Mouse (Mus musculus) CD8-positive naive resting alpha-beta T cell, adult 2 months (primary cell): ENCODE data around the gene 1110008P14Rik.

Experiments used
- DNase-seq, 2 experiments: peaks; one replicate each; pipeline ENCODE4 v3.0.0; 2022; ENCODE audit warnings: low read depth in 2 of 2, low spot score in 2 of 2

The 1110008P14Rik gene

DNA sequence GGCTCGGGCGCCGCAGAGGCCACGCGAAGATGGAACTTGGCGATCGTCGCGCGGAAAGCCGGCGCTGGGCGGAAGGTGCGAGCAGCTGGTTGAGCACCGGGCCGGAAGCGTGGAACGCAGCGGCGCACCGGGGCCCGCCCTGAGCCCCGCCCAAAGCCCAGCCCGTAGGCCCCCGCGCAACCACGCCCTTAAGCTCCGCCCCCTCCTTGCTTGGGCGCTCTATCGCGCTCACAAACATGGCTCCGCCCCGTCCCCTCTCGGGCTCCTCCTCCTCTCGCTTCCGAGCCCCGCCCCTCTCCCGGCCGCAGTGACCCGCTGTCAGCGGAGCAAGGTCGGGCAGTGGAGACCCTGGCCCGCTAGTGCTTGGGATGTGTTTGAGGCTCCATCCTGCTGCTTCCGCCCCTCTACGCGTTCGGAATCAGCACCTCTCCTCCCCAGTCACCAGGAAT is at the start of gene 1110008P14Rik:
1110008P14Rik (minus strand) TSS at position 164 of the 449 bp plus-strand sequence.
- DNase-seq, result peak; percentile 81 to 91

DNA sequence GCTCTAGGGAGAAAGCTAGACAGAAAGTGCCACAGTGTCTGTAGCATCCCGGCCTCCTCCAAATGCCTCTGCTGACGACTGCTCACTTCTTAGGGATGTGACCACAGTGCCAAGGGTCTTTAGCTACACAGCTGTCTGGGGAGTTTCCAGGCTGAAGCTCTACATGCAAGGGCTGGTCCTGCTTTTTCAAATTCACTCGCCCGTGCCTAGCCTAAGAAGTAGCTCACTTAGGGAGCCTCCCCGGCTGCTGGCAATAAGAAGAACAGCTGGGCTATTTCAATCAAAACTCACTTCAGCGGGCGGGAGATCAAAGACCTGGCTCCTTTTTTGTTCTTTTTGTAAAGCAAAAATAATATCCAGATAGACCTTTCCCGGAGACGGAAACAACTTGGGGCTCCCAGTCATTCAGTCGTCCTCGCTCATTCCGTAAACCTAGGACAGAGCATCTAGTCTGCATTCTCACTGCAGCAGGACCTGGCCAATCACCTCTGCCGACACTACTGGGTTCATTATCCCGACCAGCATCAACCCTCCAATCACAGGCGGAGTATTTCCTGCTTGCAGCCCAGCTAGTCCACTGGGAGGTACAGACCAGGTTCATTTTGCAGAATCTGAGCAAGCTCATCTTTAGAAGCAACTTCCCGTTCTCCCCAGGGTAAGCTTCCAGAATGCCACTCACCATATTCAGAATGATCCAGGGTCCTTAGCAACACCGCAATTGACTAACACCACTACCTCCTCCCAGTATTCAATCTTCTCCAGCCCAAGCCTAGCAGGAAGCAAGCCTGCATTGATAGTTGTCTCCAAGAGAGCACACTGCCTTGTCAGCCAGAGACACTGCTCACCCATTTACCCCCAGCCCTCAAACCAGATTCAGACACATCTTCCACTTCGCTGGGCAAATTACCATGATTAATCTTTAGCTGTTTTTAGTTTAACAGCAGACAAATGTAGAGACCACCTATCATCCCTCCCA is 49.3 kb upstream of the 1110008P14Rik start:
- DNase-seq, result no peak

DNA sequence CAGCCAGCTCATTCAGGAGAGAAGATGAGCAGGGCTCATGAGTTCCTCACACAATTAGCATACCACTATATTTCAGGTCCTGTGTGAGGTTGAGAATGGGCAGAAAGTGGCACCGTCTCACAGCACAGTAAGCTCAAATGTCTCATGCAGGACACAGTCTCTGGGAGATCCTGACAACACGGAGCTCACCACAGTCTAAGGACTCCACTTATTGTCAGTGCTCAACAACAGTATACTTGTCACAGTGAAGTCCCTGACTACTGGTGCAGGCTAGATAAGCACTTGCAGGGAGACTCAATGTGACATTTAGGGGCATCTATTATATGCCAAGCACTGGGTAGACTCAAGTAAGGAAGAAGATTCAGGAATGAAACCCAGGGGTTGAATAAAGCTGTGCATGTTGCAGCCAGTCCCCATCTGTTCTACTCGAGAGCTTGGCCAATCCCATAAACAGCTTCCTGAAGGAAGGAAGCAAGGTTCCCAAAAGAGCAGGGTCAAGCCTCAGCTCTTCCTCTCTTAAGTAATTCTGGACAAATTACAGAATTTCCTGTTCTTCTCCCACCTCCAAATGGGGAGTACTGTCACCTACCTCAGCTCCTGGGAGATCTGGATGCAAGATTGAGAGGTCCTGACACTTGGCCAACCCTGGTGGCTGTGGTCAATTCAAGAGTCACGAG is 47.6 kb upstream of the 1110008P14Rik start:
- DNase-seq, result no peak

DNA sequence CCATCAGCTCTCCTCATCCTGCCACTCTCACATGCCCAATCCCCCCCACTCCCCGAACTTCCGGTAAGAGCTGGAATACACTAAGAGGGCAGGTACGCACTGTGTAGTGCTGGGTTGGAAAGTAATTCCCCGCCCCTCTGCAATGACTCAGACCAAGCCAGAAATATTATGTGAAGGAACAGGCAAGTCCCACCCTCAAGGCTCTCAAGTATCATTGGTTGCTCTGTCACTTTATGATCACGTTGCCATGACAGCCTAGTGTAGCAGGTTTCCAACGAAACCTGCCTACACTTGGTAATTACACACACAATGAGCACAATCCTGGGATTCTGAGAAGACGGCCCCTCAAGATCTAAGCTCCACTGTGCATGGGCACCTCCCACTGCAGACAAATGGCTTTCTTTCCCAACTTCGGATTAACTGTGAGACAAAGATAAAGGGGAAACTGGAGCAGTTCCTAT is 46.6 kb upstream of the 1110008P14Rik start:
- no peak for DNase-seq

DNA sequence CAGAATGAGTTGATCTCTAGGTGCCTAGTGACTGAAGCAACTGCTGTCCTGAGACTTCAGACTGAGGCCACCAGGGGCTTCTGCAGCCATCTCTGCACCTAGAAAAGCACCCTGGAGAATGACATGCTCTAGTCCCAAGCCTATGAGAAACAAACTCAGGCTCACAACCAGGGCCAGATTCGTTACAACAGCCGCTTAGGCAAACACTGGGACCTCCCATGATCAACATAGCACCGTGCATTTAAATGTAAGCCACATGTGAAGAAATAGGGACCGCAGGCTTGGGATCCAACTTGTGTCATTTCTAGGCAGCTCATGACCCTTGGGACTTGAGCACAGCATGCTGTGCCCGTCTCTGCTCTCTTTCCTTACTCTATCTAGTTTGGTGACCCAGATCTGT is 46.0 kb upstream of the 1110008P14Rik start:
- DNase-seq, result no peak

DNA sequence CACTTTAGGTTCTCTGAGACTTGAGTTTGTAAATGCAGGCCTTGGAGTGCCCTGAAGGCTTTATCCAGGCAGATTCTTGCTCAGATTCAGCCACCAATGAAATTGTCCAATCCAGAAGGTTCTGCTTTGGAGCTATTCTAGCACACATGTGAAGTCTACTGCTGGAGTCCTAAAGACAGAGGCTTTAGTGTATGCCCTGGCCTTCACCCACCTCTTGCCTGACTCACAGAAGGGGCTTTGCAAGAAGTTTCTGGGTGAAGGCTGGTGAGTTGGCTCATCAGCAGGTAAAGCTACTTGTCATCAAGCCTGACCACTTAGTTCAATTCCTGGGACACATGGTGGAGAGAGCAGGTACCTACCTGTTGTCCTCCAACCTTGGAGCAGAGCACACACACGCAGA is 44.4 kb upstream of the 1110008P14Rik start:
- DNase-seq, result no peak

DNA sequence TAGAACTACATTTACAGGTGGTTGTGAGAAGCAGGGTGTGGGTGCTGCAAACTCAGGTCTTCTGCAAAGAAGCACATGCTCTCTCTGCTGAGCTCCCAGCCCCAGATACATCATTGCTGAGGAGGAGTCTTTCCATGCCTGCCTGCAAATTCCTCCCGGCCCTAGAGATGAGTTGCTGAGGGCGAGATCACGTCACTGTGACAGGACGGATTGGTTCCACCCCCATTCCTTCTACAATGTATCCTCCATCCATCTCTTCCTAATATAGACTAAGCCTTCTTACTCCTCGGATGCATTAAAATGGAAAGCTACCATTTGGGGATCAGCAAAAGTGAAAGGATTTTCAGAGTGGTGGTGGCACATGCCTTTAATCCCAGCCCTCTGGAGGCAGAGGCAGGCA is 43.8 kb upstream of the 1110008P14Rik start:
- no peak for DNase-seq

DNA sequence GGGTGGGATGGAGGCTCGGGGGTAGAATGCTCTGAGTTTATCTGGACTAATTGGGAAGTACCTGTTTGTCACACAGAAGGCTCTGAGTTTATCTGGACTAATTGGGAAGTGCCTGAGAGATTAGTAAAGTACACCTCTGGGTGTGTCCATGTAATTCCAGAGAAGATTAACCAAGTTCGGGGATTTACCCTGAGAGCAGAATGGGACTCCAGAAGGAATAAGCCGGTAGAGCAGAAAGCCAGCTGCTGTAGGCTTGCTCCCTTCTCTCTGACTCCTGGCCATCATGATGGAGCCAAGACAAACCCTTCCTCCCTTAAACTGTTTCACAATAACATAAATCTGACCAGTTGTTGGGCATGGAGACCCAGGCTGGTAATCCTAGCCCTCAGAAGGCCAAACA is 43.1 kb upstream of the 1110008P14Rik start:
- no peak for DNase-seq

DNA sequence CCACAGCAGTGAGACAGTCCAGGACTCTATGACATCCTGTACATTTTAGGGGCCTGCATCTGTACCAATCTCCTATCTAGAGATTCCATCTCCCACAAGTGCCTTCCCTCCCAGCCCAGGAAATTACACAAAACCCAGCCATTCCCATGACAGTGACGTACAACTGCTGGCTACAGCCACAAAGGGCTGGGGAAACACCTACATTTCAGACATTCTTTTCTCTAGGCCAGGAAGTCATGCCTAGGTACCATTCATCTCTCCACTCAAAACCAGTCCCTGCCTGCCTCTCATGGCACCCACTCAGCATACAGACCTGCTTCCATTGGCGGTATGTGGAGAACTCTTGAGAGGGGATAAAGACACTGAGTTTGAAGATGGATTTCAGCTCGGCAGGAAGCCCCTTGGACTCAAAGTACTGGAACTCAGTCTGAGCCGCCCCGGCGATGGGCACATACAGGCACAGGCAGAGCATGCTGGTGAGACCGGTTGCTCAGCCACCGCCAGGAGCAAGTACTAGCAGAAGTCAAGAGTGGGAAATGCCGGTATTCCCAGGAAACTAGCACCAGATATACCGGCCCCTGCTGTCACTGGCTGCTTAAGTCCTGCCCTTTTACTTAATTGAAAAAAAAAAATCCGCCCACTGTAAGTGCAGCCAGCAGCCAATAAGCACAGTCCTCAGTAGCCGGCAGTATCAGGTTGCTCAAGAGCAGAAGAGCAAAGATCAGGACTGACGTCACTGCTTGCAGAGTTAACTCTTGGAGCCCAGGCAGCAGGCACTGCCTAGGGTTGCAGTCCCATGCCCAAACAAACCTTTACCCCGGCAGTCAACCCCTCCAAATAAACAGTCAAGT is 42.0 kb upstream of the 1110008P14Rik start:
- no peak for DNase-seq

DNA sequence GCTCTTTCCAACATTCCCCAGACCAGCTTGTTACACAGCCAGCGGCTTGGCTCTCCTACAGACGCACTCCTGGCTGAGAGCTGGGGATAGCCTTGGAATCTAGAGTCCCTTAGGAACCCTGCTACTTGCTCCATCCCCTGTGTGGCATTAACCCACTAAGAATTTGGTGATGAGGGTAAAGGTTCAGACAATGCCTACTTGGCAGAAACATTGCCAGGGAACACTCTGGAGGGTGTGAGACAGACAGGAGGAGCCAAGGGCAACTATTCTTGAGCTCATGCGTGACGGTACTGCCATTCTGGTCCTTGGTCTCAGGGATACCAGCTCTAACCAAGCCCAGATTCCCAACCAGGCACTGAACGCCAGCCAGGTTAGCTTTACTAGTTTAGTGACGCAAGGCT is 40.1 kb upstream of the 1110008P14Rik start:
- no peak for DNase-seq

DNA sequence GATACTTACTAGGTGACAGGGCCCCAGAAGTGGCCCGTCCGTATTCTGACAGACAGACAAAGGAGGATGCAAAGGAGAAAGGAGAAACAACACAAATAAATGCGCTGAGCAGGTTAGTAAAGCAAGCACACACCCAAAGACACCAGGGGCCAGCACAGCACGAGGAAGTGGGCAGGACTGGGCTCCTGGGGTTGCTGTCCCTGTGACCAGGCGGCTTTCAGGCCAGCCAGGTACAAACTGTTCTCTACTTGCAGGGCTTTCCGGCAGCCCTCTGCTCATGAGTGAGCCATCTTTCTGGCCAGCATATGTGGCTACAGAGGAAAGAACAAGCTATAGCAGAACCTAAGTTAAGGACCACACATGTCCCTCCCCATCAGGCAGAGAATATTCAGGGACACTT is 38.9 kb upstream of the 1110008P14Rik start:
- no peak for DNase-seq

DNA sequence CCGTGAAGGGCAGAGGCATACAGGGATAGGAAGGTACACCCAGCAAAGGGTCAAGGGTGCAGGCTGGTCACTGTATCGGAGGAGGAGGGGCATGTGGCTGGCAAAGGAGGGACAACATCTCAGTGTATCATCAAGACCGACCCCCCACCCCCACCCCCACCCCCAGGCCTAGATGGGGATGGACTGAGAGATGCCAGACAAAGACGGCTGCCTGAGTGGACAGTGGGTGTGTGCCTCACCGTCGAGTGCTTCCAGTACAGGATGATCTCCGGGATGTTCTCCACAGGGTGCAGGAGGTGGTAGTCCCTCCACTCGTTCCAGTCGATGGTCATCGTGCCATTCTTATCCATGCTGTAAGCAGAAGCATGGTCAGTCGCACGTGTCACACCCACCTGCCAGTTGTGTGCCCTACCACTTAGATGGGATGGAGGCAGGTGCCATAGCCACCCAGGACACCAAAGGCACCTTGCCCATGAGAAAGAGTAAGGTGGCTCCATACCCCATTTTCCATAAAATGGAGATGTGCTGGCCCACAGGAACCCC is 38.4 kb upstream of the 1110008P14Rik start:
- no peak for DNase-seq

DNA sequence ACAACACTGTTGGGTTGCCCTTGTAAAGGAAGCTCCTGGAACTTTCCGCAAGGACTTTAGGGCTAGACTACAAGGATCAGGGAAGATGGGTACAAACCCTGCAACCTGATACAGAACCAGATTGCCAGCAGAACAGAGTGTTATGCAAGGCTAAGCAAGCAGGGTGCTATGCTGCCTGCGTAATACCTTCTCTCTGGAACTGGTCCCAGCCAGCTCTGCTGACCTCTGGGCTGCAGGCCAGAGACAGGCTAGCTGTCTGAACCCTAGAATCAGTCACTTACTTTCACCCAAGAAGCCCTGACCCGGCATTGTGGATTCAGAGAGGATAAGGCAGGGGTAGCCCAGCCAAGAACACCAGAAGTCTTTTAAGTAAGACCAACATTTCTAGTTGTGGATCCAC is 37.6 kb upstream of the 1110008P14Rik start:
- no peak for DNase-seq

DNA sequence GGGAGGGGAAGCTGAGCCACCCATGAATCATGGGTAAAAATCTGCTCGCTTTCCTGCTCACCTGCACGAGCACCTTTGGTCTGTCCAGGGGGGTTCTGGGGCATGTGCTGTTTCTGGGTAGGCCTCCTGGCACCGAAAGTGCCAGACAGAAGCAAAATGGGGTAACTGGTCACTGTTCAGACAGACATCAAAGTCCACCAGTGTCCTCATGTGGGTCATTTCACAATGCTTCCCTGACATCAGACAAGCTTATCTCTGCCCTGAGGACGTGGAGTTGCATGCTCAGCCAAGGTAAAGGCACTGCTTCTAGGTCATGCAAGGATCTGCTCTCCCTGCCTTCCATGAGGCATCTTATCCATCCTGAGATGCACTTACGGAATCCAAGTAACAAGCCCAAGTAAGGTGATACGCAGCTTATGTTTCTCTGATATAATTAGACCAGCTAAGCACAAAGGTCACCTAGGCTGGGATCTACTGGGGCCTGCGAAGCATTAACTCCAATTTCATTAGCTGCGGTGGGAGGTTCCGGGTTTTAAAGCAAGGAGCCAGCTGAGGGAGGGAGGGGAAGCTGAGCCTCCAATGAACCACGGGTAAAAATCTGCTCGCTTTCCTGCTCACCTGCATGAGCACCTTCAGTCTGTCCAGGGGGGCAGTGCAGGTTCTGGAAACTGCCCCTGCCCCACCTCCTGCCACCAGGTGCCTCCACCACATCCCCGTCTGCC is 36.9 kb upstream of the 1110008P14Rik start:
- DNase-seq, result no peak

DNA sequence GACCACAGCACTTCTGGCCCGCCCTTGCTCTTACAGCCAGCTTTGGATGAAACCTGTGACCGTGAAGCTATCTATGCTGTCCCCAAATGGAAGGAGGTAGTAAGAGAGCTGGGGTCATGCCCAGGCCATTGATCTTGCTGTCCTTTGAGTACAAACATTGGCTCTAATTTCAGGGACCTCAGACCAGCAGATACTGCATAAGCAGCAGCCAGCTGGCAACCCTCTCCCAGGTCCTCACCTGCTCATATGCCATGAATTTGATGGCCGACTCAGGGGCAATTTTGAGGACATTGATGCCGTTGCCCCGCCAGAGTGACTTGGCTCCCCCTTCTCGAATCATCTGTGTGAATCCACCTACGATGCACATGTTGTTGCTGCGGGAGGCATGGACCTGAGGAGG is 35.7 kb upstream of the 1110008P14Rik start:
- DNase-seq, result no peak

DNA sequence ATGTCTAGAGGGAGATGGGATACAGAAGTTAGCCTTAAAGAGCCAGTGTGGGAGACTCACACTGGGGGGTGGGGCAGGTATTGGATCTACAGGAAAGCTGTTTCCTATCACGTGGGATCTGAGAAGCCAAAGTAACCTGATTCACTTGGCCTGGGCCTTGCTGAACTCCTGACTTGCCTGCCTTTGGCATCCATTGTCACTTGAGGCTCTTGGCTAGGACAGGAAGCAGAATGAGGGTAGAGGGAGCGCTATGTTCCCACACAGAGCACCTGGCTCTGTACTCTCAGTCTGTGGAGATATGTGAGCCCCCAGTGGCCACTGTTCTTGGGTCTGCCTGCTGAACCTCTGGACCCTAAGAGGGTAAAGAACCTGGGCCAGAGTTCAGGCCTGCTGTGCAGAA is 34.8 kb upstream of the 1110008P14Rik start:
- no peak for DNase-seq

DNA sequence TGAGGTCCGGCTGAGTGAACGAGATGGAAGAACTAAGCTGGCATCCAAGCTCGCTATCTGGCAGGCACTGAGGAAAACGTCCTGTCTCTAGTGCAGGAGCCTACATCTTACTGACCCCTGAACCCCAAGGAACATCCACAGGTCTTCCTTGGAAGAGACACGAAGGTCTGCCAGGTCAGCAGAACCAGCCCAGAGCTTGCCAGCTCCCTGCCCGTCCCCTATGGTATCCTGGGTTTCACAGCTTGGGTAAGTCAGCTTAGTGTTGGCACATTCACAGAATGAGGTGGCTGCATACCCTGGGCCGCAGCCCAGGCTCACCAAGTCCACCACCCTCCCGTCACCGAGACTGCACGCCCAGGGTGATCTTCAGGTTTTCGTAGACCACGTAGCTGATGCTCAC is 34.1 kb upstream of the 1110008P14Rik start:
- DNase-seq, result no peak

DNA sequence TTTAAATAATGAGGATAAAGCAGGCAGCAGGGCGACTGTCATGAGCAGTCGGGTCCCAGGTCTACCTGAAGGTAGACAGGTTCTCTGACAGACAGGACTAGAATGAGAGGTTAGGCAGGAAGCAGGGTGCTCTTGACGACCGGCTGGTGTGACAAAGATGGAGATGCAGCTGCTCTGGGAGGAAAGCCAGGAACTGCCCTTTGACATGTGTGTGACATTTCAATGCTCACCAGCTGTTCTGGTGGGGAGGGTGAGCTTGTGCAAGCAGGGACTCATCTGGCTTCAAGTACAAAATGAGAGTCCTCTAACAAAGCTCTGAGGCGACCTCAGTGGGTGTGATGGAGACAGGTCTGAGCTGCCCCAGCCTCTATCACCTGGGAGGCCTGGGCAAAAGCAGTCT is 32.2 kb upstream of the 1110008P14Rik start:
- DNase-seq, result no peak

DNA sequence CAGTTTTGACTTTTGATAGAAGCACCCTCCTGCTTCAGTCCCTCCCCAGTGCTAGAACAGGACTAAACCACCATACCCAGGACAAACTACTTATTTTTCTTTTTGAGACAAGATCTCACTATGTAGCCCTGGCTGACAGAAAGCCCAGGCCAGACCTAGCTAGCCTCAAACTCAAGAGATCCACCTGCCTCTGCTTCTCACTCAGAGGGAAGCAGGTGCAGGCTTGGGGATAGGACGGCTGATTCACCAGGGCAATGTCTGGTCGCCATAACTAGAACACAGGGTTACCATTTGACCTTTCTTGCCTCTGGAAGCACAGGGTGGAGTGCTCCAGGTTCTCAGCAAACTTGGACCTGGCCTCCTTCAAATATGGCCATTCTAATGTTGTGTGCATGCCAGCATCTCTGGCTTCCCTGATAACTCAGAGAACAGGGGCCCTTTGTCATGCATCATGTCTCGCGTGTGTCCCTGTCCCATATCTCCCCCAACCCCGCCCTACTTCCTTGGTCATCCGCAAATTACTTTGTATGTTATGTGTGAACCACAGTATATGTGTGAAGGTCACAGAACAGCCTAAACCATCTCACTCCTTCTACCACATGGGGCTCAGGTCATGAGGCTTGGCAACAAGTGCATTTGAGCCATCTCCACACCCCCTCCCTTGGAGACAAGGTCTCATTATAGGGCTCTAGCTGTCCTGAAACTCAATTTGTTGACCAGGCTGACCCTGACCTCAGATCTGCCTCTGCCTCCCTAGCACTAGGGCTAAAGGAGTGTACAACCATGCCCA is 31.2 kb upstream of the 1110008P14Rik start:
- no peak for DNase-seq

DNA sequence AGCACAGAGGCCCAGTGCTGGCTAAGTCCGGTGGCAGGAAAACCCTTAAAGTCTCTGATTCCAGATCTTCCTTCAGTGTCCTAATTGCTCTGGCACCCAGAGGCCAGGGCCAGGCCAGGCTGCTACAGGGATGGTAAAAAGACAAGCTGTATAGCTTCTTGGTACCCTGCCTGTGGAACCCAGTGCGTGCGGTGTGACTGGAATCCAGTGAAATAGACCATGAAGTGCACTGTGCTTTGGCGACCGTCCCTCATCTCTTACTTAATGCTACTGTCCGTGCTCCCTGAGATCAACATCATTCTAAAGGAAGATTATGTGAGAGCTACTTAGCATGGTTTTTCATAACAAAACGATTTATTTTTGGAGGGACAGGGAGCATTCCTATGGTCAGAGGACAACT is 29.7 kb upstream of the 1110008P14Rik start:
- no peak for DNase-seq
